Mouse (Mus musculus): ENCODE measurements around the gene Frmd6. TPM values are rescaled to one million over a fixed set of nuclear protein-coding genes. Genes with fewer than 3 reads are reported as not detected.

Frmd6 gene
- polyA plus RNA-seq, 1 experiment from 2014 or later: 20.1 TPM

DNA sequence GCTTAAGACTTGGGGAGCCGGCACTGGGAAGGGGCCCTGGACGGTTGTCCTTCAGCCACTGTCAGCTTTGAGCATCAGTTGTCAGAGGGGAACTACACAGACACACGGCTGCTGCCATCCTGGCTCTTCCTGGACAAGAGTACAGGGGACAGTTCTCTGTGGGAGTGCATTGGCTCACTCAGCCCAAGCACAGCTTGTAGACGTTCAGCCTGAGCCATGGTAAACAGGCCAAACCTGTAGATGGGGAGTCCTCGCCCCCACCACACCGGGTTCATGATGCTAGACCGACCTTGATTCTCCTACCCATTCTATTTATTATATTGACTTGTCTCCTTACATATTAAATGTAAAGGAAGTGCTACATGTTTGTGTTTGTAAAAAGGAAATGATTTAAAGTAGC is 70.0 kb downstream of the Frmd6 start:
- no peaks in the 10 kb centered on the region for H3K27me3 ChIP-seq (ENCODE audit: insufficient read depth, poor library complexity, severe bottlenecking)
- H3K36me3 ChIP-seq: peaks cover 84% of the 10 kb centered on the region
- no peak overlapping the region for H3K27ac ChIP-seq
- DNase-seq (ENCODE audit: low spot score): no peak
- 86% methylated on average over 7 of the region's 7 CpGs for WGBS
- no peak overlapping the region for H3K4me3 ChIP-seq
- H3K4me1 ChIP-seq: no peaks in the 10 kb centered on the region
- no peaks in the 10 kb centered on the region for H3K9me3 ChIP-seq

DNA sequence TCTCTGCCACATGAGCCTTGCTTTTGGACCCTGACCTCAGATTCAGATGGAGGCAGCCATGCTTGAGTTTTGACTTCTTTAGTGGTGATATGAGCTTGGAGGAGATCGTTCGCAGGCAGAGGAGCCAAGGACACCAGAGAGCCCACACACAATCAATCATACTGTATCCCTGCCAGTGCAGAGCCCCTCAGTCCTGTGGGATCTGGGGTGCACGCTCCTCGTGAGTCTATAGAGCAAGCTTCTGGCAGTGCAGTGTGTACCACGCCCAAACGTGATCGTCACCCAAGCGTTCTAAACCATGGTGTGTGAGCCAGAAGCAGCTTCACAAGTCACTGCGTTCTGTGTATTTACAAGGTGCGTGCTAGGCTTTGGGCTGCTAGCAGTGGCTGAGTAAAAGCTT is 70.8 kb downstream of the Frmd6 start:
- H3K36me3 ChIP-seq: peaks cover 79% of the 10 kb centered on the region
- no peaks in the 10 kb centered on the region for H3K27me3 ChIP-seq (ENCODE audit: insufficient read depth, poor library complexity, severe bottlenecking)
- H3K4me1 ChIP-seq: no peaks in the 10 kb centered on the region
- WGBS: 91% methylated on average over 10 of the region's 10 CpGs
- H3K27ac ChIP-seq: no peak overlapping the region
- H3K4me3 ChIP-seq: no peak overlapping the region
- no peaks in the 10 kb centered on the region for H3K9me3 ChIP-seq
- no peak for DNase-seq (ENCODE audit: low spot score)

DNA sequence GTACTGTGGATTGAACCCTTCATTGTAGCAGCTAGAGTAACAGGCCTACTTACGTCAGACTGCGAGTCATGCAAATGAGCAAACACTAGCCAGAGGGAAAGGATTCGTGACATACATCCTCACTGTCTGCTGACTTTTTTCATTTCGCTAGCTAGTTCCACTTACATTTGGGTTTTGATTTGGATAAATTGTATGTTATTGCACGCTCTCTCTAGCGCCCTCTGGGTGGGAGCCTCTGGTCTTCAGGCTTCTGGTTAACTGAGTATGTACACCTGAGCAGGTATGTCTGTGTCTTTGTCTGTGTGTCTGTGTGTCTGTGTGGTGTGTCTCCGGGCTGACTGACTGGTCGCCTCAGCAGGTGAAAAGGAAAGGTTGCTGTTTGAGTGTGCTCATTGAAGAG is 72.1 kb downstream of the Frmd6 start:
- 84% methylated on average over 8 of the region's 8 CpGs for WGBS
- Histone ChIP-seq H3K27ac (no peak overlapping the region), H3K9me3 (no peaks in the 10 kb centered on the region), H3K36me3 (peaks cover 70% of the 10 kb centered on the region), H3K4me1 (no peaks in the 10 kb centered on the region), H3K4me3 (no peak overlapping the region), H3K27me3 (ENCODE audit: insufficient read depth, poor library complexity, severe bottlenecking) (no peaks in the 10 kb centered on the region)
- DNase-seq (ENCODE audit: low spot score): no peak

DNA sequence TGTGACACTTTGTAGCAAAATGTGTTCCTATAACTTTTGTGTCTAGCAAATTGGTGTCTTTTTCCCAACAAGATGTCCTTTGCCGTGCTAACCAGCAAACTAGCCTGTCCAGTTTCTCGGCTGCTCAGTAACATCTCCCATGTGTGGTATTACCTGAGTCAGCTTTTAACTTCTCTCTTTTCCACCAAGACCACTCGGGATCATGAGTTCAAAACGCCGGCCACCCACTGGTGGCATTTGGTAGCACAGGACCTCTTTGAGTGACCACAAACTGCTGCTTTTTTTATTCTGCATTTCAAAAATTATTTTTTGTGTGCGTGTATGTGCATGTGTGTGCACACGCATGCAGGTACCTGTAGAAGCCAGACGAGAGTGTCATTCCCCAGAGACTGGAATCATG is 73.1 kb downstream of the Frmd6 start:
- 87% methylated on average over 8 of the region's 8 CpGs for WGBS

DNA sequence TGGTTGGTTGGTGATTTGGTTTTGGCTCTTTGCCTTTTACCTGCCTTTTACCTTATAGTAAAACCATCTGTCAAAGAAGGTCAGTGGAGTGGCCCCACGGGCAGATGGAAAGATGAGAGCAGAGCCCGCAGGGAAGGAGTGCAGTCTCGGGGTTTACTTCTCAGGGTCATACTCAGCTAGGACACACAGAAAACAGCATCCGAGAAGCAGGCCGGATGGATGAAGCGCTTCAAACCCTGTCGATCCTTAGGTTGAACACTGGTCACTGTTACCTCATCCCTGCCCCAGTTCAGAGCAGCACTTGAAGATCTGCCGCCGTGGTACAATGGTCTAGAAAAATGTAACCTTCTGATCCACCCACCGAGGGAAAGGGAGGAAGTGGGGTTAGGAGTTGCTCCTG is 79.2 kb downstream of the Frmd6 start:
- peak; percentile 54 for DNase-seq (ENCODE audit: low spot score)
- peaks cover 16% of the 10 kb centered on the region; the same call in 1 of the 2 replicates for H3K4me1 ChIP-seq
- H3K27me3 ChIP-seq (ENCODE audit: insufficient read depth, poor library complexity, severe bottlenecking): no peaks in the 10 kb centered on the region
- peaks cover 24% of the 10 kb centered on the region for H3K36me3 ChIP-seq
- 91% methylated on average over 10 of the region's 10 CpGs for WGBS
- no peak overlapping the region for H3K27ac ChIP-seq
- H3K9me3 ChIP-seq: no peaks in the 10 kb centered on the region; the same call in 1 of the 2 replicates
- H3K4me3 ChIP-seq: no peak overlapping the region

More for the DNA sequence above, 73.1 kb downstream of the Frmd6 start:
- Histone ChIP-seq H3K27me3 (ENCODE audit: insufficient read depth, poor library complexity, severe bottlenecking) (no peaks in the 10 kb centered on the region), H3K9me3 (no peaks in the 10 kb centered on the region), H3K4me3 (no peak overlapping the region), H3K36me3 (peaks cover 66% of the 10 kb centered on the region), H3K4me1 (no peaks in the 10 kb centered on the region), H3K27ac (no peak overlapping the region)
- DNase-seq (ENCODE audit: low spot score): no peak

DNA sequence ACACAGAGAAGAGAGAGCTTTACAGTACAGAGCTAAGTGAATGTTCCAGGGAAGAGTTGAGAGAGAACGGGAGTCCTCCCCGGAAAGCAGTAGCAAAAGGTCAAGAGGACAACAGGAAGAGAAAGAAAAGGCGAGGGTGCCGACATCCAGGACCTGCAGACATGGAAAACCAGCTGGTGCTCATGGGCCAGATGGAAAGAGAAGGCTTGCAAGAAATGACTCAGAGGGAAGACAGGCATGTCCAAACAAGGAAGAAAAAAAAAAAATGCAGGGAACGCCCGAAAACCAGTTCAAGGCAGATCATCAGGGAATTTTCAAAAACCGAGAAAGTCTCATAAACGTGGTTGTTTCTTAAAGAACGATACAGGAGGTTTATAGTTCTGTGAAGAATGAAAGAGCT is 81.6 kb downstream of the Frmd6 start:
- no peaks in the 10 kb centered on the region for H3K27me3 ChIP-seq (ENCODE audit: insufficient read depth, poor library complexity, severe bottlenecking)
- peaks cover 24% of the 10 kb centered on the region; the same call in 1 of the 2 replicates for H3K4me1 ChIP-seq
- H3K36me3 ChIP-seq: peaks cover 12% of the 10 kb centered on the region
- H3K9me3 ChIP-seq: no peaks in the 10 kb centered on the region; the same call in 1 of the 2 replicates
- peak; percentile 56 for DNase-seq (ENCODE audit: low spot score)
- no peak overlapping the region for H3K4me3 ChIP-seq
- H3K27ac ChIP-seq: 0 out of 2 replicates have a peak overlapping the region, but pooled peaks have one; percentile 29
- 69% methylated on average over 9 of the region's 9 CpGs for WGBS

DNA sequence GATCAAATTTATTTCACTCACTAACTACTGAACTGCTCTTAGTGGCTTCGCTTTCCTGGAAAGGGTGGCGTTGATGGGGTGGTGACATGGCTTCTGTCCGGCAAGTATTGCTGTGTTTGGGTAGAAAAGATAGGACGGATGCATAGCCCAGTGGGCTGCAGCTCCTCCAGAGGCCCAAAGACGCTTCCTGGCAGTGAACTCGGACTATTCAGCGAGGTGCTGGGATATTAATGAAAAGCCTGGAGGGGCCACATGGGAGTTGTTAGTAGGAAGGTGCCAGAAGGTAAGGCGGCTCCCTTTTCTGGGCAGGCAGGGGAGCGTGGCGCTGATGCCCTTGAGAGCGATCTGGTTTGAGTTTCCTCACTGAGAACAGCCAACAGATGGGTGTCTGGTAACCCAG is 82.3 kb downstream of the Frmd6 start:
- WGBS: 54% methylated on average over 11 of the region's 11 CpGs
- Histone ChIP-seq H3K27ac (no peak overlapping the region), H3K4me1 (peaks cover 24% of the 10 kb centered on the region; the same call in 1 of the 2 replicates), H3K4me3 (no peak overlapping the region), H3K27me3 (ENCODE audit: insufficient read depth, poor library complexity, severe bottlenecking) (no peaks in the 10 kb centered on the region), H3K9me3 (no peaks in the 10 kb centered on the region; the same call in 1 of the 2 replicates), H3K36me3 (peaks cover 12% of the 10 kb centered on the region)
- DNase-seq (ENCODE audit: low spot score): peak; percentile 73

DNA sequence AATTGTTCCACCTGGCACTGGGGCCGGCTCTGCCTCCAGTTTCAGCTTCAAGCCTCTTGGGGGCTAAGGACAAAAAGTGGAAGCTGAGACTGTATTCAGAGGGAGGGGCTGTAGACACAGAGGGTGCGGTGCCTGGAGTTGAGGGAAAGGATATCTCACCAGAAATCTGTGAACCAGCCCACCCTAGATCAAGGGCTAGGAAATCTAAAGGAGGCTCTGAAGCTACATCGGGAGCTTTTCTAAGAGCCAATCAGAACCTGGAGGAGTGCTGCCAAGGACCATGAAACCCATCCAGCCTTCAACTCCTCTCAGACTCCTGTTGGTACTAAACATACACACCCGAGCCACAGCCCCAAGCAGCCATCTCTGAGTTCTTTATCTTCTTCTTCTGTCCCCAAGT is 82.8 kb downstream of the Frmd6 start:
- H3K4me3 ChIP-seq: no peak overlapping the region
- H3K36me3 ChIP-seq: peaks cover 9% of the 10 kb centered on the region
- 57% methylated on average over 4 of the region's 4 CpGs for WGBS
- no peaks in the 10 kb centered on the region for H3K27me3 ChIP-seq (ENCODE audit: insufficient read depth, poor library complexity, severe bottlenecking)
- DNase-seq (ENCODE audit: low spot score): peak; percentile 52
- H3K9me3 ChIP-seq: no peaks in the 10 kb centered on the region; the same call in 1 of the 2 replicates
- H3K27ac ChIP-seq: no peak overlapping the region
- peaks cover 24% of the 10 kb centered on the region; the same call in 1 of the 2 replicates for H3K4me1 ChIP-seq

DNA sequence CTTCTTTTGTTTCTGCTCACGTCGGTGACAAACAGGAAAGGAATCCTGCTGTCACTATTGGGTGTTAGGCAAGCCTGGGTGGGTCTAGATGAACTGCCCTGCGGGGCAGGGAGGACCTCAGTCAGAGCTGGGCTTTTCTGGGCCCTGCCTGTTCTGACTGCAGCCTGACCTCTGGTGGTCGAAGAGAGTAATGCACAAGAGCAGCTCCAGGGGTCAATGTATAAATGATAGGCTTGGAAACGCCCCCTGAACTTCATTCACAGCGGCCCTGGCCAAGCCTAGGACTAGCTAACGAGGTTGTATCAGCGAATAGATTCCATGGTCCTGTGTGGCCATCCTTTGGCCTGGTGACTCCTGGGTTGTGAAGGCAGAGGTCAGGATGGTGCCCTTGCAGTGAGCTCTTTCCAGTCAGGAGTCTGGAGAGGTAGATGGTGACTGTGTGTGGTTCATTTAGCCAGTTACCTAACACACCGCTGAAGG is 85.0 kb downstream of the Frmd6 start:
- no peaks in the 10 kb centered on the region for H3K27me3 ChIP-seq (ENCODE audit: insufficient read depth, poor library complexity, severe bottlenecking)
- no peaks in the 10 kb centered on the region; the same call in 1 of the 2 replicates for H3K36me3 ChIP-seq
- H3K4me3 ChIP-seq: no peak overlapping the region
- DNase-seq (ENCODE audit: low spot score): peak; percentile 86
- 9% methylated on average over 9 of the region's 9 CpGs for WGBS
- peaks cover 24% of the 10 kb centered on the region; the same call in 1 of the 2 replicates for H3K4me1 ChIP-seq
- no peaks in the 10 kb centered on the region; the same call in 1 of the 2 replicates for H3K9me3 ChIP-seq
- H3K27ac ChIP-seq: no peak overlapping the region

DNA sequence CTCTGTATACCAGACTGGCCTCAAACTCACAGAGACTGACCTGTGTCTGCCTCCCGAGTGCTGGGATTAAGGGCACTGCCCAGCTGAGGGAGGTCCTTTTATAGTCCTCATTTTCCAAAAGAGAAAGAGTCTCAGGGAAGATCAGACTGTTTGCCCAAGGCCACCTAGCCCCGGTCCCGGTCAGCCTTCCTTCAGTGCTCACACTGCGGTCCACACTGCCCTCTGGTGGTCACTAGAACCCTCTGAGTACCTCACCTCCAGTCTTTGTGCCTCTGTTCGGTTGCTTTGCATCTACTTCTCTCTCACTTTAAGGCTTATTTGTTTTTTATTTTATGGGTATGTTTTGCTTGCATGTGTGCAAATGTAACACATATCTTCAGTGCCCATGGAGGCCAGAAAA is 85.7 kb downstream of the Frmd6 start:
- Histone ChIP-seq H3K27me3 (ENCODE audit: insufficient read depth, poor library complexity, severe bottlenecking) (no peaks in the 10 kb centered on the region), H3K36me3 (no peaks in the 10 kb centered on the region; the same call in 1 of the 2 replicates), H3K4me1 (peaks cover 24% of the 10 kb centered on the region; the same call in 1 of the 2 replicates), H3K9me3 (no peaks in the 10 kb centered on the region; the same call in 1 of the 2 replicates), H3K27ac (no peak overlapping the region), H3K4me3 (no peak overlapping the region)
- peak; percentile 90 for DNase-seq (ENCODE audit: low spot score)
- WGBS: 8% methylated on average over 5 of the region's 5 CpGs

DNA sequence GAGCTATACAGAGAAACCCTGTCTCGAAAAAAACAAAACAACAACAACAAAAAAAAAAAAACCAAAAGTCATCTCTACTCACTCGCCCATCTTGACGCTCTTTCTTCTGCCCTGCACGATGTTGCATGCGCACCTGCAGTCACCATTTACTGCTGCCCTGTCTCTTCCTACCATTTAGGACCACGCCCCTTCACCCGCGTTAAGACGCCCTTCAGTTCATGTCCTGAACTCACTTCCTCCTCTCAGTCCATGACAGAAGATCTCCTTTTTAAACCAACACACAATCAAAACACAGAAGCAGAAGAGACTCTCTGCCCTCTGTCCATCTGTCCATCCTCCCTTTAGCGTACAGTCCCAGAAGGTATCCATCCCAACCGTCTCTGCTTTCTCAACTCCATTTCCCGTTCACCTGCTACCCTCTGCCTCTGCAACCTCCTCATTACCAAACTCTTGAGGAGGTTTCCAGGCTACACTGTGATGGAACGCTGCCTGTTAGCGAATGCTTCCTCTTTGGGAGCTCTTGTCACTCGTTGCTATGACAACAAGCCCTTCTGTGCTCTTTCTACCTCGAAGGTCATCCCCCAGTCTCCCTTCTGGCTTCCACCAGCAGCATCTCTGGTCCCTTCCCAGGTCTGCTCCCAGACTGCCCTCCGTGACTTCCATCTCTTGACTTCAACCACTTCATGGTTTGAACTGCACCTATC is 86.5 kb downstream of the Frmd6 start:
- H3K36me3 ChIP-seq: no peaks in the 10 kb centered on the region
- H3K4me3 ChIP-seq: no peak overlapping the region
- H3K27me3 ChIP-seq (ENCODE audit: insufficient read depth, poor library complexity, severe bottlenecking): no peaks in the 10 kb centered on the region
- peaks cover 22% of the 10 kb centered on the region; the same call in 1 of the 2 replicates for H3K4me1 ChIP-seq
- 65% methylated on average over 17 of the region's 17 CpGs for WGBS
- no peak overlapping the region for H3K27ac ChIP-seq
- peak; percentile 63 for DNase-seq (ENCODE audit: low spot score)
- H3K9me3 ChIP-seq: no peaks in the 10 kb centered on the region

DNA sequence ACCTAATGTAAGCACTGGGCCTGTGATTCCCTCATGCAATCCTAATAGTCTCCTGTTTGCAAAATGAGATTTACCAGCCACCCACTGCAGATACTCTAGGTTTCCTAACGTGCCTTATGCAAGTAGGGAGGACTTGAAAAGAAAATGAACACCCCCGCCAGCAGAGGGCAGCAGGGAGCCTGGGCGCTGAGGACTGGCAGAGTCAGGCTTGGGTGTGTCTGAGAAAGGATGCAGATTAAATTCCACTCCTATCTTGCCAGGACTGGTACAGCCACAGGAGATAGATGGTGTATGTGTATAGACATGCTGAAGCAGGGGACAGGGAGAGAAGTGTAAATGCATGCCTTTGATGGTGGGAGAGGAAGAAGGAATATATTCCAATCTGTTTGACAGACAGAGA is 88.1 kb downstream of the Frmd6 start:
- peak; percentile 76 for DNase-seq (ENCODE audit: low spot score)
- Histone ChIP-seq H3K27me3 (ENCODE audit: insufficient read depth, poor library complexity, severe bottlenecking) (no peaks in the 10 kb centered on the region), H3K9me3 (no peaks in the 10 kb centered on the region), H3K36me3 (no peaks in the 10 kb centered on the region), H3K4me1 (peaks cover 8% of the 10 kb centered on the region; the same call in 1 of the 2 replicates), H3K4me3 (no peak overlapping the region), H3K27ac (no peak overlapping the region)
- WGBS: 45% methylated on average over 3 of the region's 3 CpGs

DNA sequence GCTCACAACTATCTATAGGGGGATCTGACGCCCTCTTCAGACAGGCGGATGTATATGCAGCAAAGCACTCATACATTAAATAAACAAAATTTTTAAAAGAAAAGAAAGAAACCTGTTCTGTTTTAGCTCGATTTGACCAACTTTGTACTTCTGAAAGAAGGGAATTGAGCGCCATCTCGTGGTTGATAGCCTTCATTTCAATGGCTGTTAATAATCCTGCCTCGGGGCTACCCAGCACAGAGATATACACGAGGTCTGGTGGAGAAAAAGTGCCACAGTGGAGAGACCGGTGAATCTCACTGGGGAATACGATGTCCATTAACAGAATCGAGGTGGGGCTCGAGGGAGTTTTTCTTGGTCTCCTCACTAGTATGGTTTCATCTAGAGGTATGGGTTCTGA is 89.1 kb downstream of the Frmd6 start:
- Histone ChIP-seq H3K36me3 (no peaks in the 10 kb centered on the region), H3K27me3 (ENCODE audit: insufficient read depth, poor library complexity, severe bottlenecking) (no peaks in the 10 kb centered on the region), H3K4me1 (peaks cover 8% of the 10 kb centered on the region; the same call in 1 of the 2 replicates), H3K9me3 (no peaks in the 10 kb centered on the region), H3K27ac (no peak overlapping the region), H3K4me3 (no peak overlapping the region)
- 60% methylated on average over 11 of the region's 11 CpGs for WGBS
- peak; percentile 75 for DNase-seq (ENCODE audit: low spot score)
